Mouse (Mus musculus) ES-E14 (cell line): ENCODE data around the gene Zfp324. TPM values are rescaled to one million over a fixed set of nuclear protein-coding genes. Genes with fewer than 3 reads are reported as not detected.

Experiments used
- DNase-seq: peaks from one replicate; pipeline ENCODE4 v3.0.0-alpha.2; 2013; ENCODE audit warnings: low read depth, low spot score
- H3K27ac ChIP-seq: 2 replicates; pipeline ENCODE4 v1.5.1; 2012; ENCODE audit warnings: low read depth, mild to moderate bottlenecking, low read length, moderate library complexity, mixed read lengths; ENCODE audit not compliant: poor library complexity, insufficient read depth, severe bottlenecking
- H3K36me3 ChIP-seq: 2 replicates; pipeline ENCODE4 v1.6.1; 2012; ENCODE audit warnings: mild to moderate bottlenecking, low read length, moderate library complexity, mixed read lengths; ENCODE audit not compliant: control insufficient read depth, poor library complexity, insufficient read depth, severe bottlenecking
- H3K4me1 ChIP-seq, 2 experiments: fragments of 150-350 bp in 1 of 2; sonication (generic) in 1 of 2; 2 replicates each; pipeline ENCODE4 v1.6.1; 2012; ENCODE audit warnings: low read length in 2 of 2, mild to moderate bottlenecking in 1 of 2, mixed read lengths in 1 of 2; ENCODE audit not compliant: control insufficient read depth in 2 of 2, insufficient read depth in 2 of 2, poor library complexity in 1 of 2
- H3K4me3 ChIP-seq, 2 experiments: fragments of 150-350 bp in 1 of 2; sonication (generic) in 1 of 2; 2 replicates each; pipeline ENCODE4 v1.5.1; 2012; ENCODE audit warnings: low read length in 2 of 2, low read depth in 1 of 2, mild to moderate bottlenecking in 1 of 2, mixed read lengths in 1 of 2; ENCODE audit not compliant: insufficient read depth in 1 of 2, poor library complexity in 1 of 2, severe bottlenecking in 1 of 2
- H3K9ac ChIP-seq: 2 replicates; pipeline ENCODE4 v1.6.1; 2012; ENCODE audit warnings: low read depth, mild to moderate bottlenecking, low read length, mixed read lengths; ENCODE audit not compliant: poor library complexity, insufficient read depth, severe bottlenecking
- H3K9me3 ChIP-seq: fragments of 150-350 bp; sonication (generic); 2 replicates; pipeline ENCODE4 v1.6.1; 2012; ENCODE audit warnings: low read depth, mild to moderate bottlenecking, low read length; ENCODE audit not compliant: control insufficient read depth, insufficient read depth
- CHD2 ChIP-seq: IDR thresholded peaks from 2 replicates; pipeline ENCODE4 v1.6.1; 2014; ENCODE audit warnings: mild to moderate bottlenecking, low read depth, low read length, inconsistent platforms
- HCFC1 ChIP-seq: IDR thresholded peaks from 2 replicates; pipeline ENCODE4 v1.6.1; 2012; ENCODE audit warnings: low read length, inconsistent platforms, borderline replicate concordance; ENCODE audit not compliant: insufficient read depth
- MAFK ChIP-seq: IDR thresholded peaks from 2 replicates; pipeline ENCODE4 v1.6.1; 2014; ENCODE audit warnings: mild to moderate bottlenecking, low read depth, low read length, inconsistent platforms; ENCODE audit not compliant: insufficient read depth
- ZC3H11A ChIP-seq: IDR thresholded peaks from 2 replicates; pipeline ENCODE4 v1.6.1; 2012; ENCODE audit warnings: low read depth, mild to moderate bottlenecking, inconsistent platforms, low read length, borderline replicate concordance
- ZNF384 ChIP-seq: IDR thresholded peaks from 2 replicates; pipeline ENCODE4 v1.6.1; 2012; ENCODE audit warnings: low read depth, low read length, inconsistent platforms
- in situ Hi-C, 2 experiments: fragments of 600-800 bp; cut with MboI; formaldehyde crosslinking; loops; one replicate each; pipeline ENCODE4 v1.15.1; 2025; ENCODE audit warnings: low sequenced_read_pairs in 2 of 2, inconsistent platforms in 1 of 2; ENCODE audit not compliant: unreplicated experiment in 2 of 2
- total RNA-seq: library from RNA; depleted of rRNA; stranded (reverse); fragments of 300-350 nt; gene quantifications from 2 replicates; pipeline ENCODE4 v1.2.3, GENCODE M21; 2012

Zfp324 gene
- total RNA-seq, 1 experiment = 5.6 TPM

DNA sequence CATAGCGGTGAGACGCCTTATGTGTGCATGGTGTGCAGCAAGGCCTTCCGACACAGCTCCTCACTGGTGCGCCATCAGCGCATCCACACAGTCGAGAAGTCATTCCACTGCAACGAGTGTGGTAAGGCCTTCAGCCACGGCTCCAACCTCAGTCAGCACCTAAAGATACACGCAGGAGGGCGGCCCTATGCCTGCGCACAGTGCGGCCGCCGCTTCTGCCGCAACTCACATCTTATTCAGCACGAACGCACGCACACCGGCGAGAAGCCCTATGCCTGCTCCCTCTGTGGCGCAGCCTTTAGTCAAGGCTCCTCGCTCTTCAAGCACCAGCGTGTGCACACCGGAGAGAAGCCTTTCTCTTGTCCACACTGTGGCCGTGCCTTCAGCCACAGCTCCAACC, 5.3 kb downstream of the Zfp324 start:
- 0 out of 2 replicates have a peak, but pooled peaks cover 4% of the 10 kb centered on the region for H3K36me3 ChIP-seq
- H3K4me3 ChIP-seq = peak overlapping the region; percentile 54 to 64
- H3K27ac ChIP-seq = no peak overlapping the region
- TF ChIP-seq ZNF384 (no peak), HCFC1 (no peak), ZC3H11A (no peak), MAFK (no peak), CHD2 (no peak)
- DNase-seq = no peak
- peak overlapping the region; percentile 55 for H3K9ac ChIP-seq
- H3K4me1 ChIP-seq = peaks cover 0 to 2% of the 10 kb centered on the region in 2 experiments; a peak in 1 of 4 replicates
- H3K9me3 ChIP-seq = no peaks in the 10 kb centered on the region
- in situ Hi-C loops = no loop called here

DNA sequence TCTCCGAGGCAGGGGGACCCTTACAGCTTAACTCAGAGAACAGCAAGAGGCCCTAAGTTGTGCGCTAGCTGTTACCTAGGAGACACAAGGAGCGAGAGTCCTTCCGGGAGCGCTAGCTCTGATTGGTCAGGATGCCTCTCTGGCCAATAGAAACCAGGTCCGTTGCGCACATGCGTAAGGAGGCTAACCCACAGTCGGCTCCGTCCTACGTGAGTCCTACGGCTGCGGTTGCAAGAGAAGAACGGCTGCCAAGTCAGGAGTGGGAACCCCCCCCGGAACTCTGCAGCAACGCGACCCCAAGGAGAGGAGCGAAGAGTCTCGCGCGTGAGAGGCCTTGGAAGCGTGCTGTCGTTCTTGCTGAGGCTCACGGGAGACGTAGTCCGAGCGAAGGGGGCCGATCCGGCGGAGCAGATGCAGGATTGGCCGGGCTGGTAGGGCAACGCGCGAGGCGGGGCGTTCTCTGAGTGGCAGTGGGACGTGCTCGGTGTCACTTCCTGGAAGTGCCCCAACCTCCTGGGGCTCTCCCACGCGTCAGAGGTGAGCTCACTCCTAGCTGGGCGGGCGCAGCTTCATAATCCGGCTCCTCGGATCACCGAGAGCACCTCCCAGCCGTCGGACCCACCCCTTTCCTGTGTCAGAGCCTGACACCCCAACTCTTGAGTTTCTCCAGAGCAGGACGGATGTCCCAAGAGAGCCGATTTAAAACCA, 12.2 kb downstream of the Zfp324 start, which contains the start of gene Zfp446:
TSS of gene Zfp446 (plus strand) at position 167 of the 708 bp plus-strand sequence.
- H3K9me3 ChIP-seq = no peaks in the 10 kb centered on the region
- in situ Hi-C loops = no loop called here
- peak; percentile 96 for DNase-seq
- H3K27ac ChIP-seq = peak within 1 kb of the TSS; percentile 82
- H3K9ac ChIP-seq = peak within 1 kb of the TSS; percentile 84
- H3K4me1 ChIP-seq = peaks cover 2 to 11% of the 10 kb centered on the region in 2 experiments; a peak in 2 of 4 replicates
- H3K36me3 ChIP-seq = peaks cover 7% of the 10 kb centered on the region
- TF ChIP-seq CHD2 = peak; percentile 42; the same call in 1 of the 2 replicates
- no peak for TF ChIP-seq MAFK
- TF ChIP-seq ZNF384 = no peak
- TF ChIP-seq ZC3H11A = no peak
- peak; percentile 88 for TF ChIP-seq HCFC1
- peak within 1 kb of the TSS; percentile 79 to 99 for H3K4me3 ChIP-seq

DNA sequence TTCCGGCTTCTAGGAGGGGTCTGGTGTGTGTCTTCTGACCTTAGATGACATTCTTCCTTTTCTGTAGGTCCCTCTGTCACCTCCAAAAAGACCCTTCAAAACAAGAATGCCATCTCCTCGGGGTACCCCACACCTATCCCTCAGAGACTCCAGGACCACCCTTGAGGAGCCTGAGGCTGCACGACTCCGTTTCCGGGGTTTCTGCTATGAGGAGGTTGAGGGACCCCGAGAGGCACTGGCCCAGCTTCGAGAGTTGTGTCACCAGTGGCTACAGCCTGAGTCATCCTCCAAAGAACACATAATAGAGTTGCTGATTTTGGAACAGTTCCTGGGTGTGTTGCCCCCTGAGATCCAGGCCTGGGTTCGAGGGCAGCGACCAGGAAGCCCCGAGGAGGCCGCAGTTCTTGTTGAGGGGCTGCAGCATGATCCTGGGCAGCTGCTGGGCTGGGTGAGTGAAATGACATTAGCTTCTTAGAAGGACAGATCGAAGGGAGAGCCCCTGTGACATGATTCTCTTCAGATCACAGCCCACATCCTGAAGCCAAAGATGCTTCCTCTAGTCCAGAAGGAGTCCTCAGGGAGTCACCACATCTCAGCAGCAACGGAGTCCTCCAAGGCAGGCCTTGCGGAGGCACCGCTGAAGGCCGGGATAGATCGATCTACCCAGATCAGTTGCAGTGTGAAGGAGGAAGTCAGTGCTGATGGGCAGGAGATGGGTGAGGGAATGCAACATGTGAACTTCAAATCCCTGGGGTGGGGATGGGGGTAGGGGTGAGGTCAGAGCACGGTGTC, 13.5 kb downstream of the Zfp324 start:
- Histone ChIP-seq H3K9me3 (no peaks in the 10 kb centered on the region), H3K4me3 (peak overlapping the region in 1 of 2 experiments; percentile 99; a peak in 1 of 4 replicates), H3K4me1 (peaks cover 2 to 11% of the 10 kb centered on the region in 2 experiments; a peak in 2 of 4 replicates), H3K27ac (no peak overlapping the region), H3K36me3 (peaks cover 7% of the 10 kb centered on the region), H3K9ac (peak overlapping the region; percentile 19; the same call in 1 of the 2 replicates)
- TF ChIP-seq CHD2 (no peak), HCFC1 (no peak), ZNF384 (no peak), MAFK (no peak), ZC3H11A (no peak)
- no peak for DNase-seq
- in situ Hi-C loops = no loop called here

DNA sequence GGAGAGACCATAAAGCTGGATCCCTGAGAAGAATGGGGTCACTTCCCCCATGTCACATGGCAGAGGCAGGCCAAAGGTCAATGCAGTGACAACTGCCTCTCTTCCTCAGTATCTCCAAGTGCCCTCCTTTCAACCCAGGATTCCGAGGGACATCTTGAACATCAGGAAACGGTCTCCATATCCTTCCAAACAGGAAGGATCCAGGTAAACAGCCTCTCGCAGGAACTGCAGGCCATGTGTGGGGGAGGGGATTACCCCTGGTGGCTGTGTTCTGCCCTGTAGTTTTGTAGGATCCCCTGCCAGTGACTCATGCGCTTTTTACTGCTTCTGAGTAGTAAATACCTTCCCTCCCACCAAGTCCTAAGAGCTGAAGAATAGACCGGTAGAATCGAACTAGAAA, 14.1 kb downstream of the Zfp324 start:
- in situ Hi-C loops = no loop called here
- no peak for TF ChIP-seq CHD2
- TF ChIP-seq ZC3H11A = no peak
- no peak for TF ChIP-seq ZNF384
- peaks cover 2 to 11% of the 10 kb centered on the region in 2 experiments; a peak in 2 of 4 replicates for H3K4me1 ChIP-seq
- H3K9ac ChIP-seq = peak overlapping the region; percentile 19; the same call in 1 of the 2 replicates
- no peak overlapping the region for H3K4me3 ChIP-seq
- H3K9me3 ChIP-seq = no peaks in the 10 kb centered on the region
- H3K27ac ChIP-seq = no peak overlapping the region
- DNase-seq = no peak
- peaks cover 7% of the 10 kb centered on the region for H3K36me3 ChIP-seq
